Mouse (Mus musculus): Measurements from ENCODE around the gene Gak.
"Not testable (repeated sequence)": the region's sequence is repeated elsewhere in the genome, so short reads cannot be mapped to it uniquely, and the experiment has no call there.

The Gak gene

GRCm38 (mm10) chr5:108657406-108657805 is 27.9 kb upstream of the Gak start:
- intact Hi-C loops (cut with DNase I): no loop called here

GRCm38 (mm10) chr5:108655891-108656650 is 26.5 kb upstream of the Gak start:
- intact Hi-C loops (cut with DNase I): no loop called here

- intact Hi-C loops (cut with DNase I): no loop called here
Observed at GRCm38 (mm10) chr5:108655381-108655780, 25.8 kb upstream of the Gak start.

- intact Hi-C loops (cut with DNase I): loop anchor here (5.0 kb wide), 2 partner anchors 67 to 227 kb away; no protein-coding TSS in a partner anchor
Observed at GRCm38 (mm10) chr5:108654444-108654990, 25.0 kb upstream of the Gak start.

DNA sequence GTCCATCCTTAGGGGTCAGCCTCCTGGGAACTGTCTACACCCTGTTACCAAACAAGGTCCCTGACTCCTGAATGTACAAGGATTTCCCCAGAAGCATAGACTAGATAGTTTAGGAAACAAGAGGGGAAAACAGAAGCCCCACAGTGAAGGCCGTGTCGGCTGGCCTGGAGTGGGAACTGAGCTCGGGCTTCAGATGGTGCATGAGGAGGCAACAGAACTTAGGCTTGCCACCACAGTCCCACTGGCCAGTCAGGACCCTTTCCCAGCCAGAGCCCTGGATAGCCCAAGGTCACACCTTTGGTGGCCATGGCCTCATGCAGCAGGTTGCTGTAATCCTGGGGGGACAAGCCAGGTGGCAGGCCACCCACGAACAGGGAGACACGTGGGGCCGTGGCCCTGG is 23.8 kb upstream of the Gak start:
- intact Hi-C loops (cut with DNase I): loop anchor here (5.0 kb wide), 2 partner anchors 66 to 226 kb away; no protein-coding TSS in a partner anchor

DNA sequence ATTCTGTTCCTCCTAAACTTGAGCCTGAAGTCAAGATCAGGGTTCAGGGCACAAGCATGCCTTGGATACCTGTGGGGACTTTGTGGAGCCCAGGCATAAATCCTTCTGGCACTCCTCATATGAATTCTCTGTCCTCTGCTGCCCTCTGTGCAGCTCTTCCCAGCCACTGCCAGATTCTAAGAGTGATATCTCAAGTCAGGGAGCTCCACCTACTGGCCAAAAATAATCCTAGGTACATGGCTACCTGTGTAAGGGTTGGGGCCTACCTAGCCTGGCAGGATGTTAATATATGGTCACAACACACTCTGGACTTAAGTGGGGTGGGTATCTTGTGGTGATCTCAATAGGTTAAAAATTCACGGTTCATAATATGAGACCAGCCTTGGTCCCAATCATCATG is 22.3 kb upstream of the Gak start:
- intact Hi-C loops (cut with DNase I): loop anchor here (5.0 kb wide), 2 partner anchors 65 to 225 kb away; no protein-coding TSS in a partner anchor

GRCm38 (mm10) chr5:108651136-108651720 is 21.7 kb upstream of the Gak start:
- intact Hi-C loops (cut with DNase I): loop anchor here (5.0 kb wide), 2 partner anchors 64 to 224 kb away; no protein-coding TSS in a partner anchor

DNA sequence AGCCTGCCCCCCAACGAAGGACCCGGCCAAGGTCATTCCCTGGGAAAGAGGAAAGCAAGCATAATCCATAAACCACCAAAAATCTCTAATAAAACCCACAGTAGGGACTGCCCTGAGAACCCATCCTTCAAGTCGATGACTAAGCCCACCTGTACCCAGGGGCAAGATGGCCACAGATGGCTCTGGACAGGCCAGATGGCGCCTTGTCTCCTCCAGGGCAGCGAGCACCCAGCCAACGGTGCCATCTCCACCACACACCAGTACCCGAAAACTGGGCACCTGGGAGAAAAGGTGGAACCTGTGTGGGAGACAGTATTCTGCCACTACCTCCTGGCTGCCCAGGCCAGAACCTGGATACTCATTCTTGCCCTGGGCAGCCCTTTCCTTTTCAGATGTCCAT is 20.8 kb upstream of the Gak start:
- intact Hi-C loops (cut with DNase I): loop anchor here (5.0 kb wide), 2 partner anchors 63 to 223 kb away; no protein-coding TSS in a partner anchor

GRCm38 (mm10) chr5:108648937-108649576 is 19.5 kb upstream of the Gak start:
- intact Hi-C loops (cut with DNase I): no loop called here

- intact Hi-C loops (cut with DNase I): no loop called here
Observed at GRCm38 (mm10) chr5:108647820-108648465, 18.4 kb upstream of the Gak start.

DNA sequence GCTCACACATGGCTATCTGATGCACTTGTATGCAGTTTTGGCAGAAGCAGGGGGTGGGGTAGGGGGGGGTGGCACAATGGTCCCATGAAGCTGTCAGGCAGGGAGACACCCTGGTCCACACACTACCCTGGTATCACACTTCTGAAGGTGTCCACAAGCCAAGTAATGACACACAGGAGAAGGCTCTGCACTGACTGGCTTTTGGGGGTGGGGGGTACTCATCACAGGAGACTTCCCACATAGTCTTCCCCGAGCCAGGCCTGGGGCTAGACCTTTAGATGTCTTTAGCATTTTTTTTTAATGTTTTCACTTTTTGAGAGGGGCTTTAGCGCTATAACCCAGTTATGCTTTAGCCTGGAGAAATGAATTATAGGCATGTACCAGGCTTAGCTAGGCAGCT is 17.8 kb upstream of the Gak start:
- intact Hi-C loops (cut with DNase I): no loop called here

DNA sequence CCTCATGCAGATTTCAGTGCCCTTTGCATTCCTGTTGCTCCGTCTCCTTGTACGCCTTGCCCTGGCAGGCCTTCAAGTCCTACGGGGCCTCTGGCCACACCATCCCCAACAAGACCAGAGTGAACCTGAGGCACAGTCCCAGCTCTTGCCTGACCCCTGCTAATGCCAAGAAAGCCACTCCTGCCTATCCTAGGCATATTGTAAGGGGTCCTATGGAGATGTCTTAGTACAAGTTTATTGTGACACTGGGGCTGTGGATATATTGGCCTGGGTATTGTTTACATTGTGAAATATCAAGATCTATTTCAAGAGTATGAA is 16.7 kb upstream of the Gak start:
- intact Hi-C loops (cut with DNase I): no loop called here

DNA sequence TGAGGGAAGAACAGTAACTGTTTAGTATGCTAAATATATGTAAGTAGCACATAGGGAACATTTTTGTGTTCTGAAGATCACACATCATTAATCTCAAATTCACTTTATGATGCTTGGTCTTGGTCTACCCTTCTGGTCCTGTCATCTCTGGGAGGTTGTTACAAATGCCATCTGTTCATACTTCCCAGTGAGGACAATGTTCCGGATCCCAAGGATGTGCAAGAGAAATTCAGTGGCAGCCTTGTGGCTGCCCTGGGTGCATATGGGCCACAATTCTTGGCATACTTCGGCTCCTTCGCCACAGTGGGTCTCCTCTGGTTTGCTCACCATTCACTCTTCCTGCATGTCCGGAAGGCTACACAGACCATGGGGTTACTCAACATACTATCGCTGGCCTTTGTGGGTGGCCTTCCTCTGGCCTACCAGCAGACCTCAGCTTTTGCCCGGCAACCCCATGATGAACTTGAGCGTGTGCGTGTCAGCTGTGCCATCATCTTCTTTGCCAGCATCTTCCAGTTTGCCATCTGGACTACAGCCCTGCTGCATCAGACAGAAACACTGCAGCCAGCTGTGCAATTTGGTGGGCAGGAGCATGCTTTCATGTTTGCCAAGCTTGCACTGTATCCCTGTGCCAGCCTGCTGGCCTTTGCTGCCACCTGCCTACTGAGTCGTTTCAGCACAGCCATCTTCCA is 16.2 kb upstream of the Gak start:
- intact Hi-C loops (cut with DNase I): no loop called here

DNA sequence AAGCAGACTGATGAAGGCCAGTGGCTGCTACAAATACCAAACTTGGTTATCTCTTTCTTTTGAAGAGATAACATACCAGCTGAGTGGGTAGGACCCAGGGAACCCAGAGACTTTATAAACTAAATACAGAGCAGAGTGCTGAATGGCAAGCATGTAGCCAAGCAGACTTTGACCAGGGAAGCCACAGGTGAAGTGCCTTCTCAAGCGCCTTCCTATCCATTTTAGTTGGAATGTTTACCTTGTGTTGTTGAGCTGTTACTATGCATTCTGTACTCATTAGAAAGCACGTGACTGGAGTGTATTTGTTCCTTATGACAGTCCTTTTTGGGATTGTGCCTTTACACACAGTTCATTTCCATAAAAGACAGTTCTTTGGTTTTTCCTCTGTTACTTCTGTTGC is 14.1 kb upstream of the Gak start:
- intact Hi-C loops (cut with DNase I): no loop called here

- intact Hi-C loops (cut with DNase I): no loop called here
Observed at GRCm38 (mm10) chr5:108636172-108636571, 6.6 kb upstream of the Gak start.

DNA sequence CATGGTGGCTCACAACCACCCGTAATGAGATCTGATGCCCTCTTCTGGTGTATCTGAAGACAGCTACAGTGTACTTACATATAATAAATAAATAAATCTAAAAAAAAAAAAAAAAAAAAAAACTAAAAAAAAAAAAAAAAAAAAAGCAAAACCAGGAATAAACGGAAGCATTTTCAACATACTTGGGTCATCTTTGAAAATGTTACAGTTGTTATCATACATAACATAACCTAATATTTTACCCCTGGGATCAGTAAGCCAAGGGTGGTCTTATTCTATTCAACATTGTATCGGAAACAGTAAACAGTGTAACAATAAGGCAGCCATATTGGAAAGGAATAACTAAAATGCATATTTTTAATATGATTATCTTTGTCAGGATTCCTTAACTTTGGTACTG is 4.5 kb upstream of the Gak start:
- intact Hi-C loops (cut with DNase I): not testable (repeated sequence)

DNA sequence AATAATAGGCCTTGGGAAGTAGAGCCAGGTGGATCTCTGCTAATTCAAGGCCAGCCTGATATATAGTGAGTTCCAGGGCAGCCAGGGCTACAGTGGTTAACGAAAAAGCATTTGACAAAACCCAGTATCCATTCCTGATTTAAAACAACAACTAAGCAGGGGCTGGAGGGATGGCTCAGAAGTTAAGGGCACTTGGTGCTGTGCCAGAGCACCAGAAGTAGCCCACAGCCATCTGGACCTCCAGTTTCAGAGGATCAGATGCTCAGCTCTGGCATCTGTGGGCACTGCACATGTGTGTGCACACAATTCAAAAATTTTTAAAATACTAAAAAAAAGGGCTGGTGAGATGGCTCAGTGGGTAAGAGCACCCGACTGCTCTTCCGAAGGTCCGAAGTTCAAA is 4.1 kb upstream of the Gak start:
- intact Hi-C loops (cut with DNase I): no loop called here

DNA sequence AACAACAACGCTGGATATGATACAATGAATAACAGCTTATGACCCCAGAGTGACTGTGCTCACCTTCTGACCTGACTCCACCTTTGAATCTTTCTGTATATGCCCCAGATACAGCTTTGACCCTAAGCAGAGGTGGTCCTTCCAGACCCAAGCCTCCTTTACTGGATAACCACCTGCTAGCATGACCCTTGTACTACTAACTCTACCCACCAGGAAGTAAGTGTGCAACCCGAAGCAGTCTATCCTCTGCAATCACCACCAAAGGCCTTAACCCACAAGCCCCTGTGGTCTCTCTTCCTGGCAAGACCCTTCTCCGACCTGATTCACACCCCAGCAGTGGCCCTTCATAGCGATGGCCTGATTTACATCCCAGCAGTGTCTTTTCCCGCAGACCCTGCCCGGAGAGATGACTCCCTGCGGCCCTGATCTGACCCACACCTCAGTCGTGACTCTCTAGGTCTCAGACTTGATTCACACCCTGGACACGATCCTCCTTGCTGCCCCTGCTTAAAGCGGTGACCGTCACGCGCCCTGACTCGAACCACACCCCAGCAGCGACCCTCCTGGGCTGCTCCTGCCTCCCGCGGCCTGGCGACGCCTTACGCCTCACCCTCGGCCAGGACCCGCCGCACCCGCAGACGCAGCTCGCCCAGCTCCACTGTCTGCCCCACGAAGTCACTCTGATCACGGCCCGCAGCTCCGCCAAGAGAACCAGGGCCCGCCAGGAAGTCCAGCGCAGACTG is 493 bp downstream of the Gak start:
- intact Hi-C loops (cut with DNase I): no loop called here

DNA sequence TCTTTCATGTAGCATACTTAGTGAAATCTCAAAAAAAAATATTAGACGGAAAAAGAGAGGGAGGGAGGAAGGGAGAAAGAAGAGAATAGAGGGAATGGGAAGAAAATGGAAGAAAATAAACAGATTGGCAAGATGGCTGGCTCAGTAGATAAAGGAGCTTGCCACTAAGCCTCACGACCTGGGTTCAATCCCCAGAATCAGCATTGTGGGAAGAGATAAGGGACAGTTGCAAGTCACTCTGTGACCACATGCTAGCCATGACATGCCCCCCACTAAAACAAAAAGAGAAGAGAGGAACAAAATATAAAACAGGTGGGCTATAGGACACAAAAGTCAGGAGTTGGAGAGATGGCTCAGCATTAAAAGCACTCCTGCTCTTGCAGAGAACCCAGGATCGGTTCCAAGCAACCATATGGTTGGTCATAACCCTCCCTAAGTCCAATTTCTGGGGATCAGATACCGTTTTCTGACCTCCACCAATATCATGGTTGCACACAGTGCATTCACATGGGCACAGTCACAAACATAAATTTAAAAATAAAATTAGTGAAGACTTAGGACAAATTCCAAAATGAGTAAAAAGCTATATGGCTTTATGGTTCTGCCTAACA is 3.4 kb downstream of the Gak start:
- intact Hi-C loops (cut with DNase I): no loop called here

DNA sequence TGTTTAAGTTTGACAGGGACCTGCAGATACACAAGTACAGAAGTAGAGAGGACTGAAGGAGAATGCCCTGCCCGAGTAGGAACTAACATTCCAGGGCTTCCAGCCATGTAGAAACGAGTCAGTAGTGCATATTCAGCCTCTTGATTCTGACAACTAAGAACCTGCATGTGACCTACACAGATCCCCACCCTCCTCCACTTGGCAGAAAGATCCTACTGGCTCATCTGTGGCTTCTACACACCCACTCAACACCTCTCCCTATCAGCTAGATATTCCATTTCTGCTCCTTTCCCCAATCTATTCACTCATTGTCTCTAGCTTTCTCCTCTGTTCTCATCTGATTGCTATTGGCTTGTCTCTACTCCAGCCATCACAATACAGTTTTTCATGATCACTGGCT is 7.7 kb downstream of the Gak start:
- intact Hi-C loops (cut with DNase I): no loop called here
